Mouse (Mus musculus): ENCODE results near the gene Tle6. TPM values are rescaled to one million over a fixed set of nuclear protein-coding genes. Genes with fewer than 3 reads are reported as not detected.
A peak's percentile ranks its signal among the peaks of the same experiment; 100 is the strongest.

Gene Tle6
- polyA plus RNA-seq, 1 experiment from 2014 or later: 30.7 TPM

- Histone ChIP-seq H3K27ac (replicated peaks in 1 of 2; ENCODE audit: control insufficient read depth in 1 of 2, insufficient read depth in 1 of 2, low read depth in 2 of 2, low read length in 2 of 2) (peak overlapping the region; percentile 13 to 54; a peak in 3 of 4 replicates), H3K4me2 (ENCODE audit: low read length) (peak overlapping the region; percentile 51; the same call in 1 of the 2 replicates), H3K36me3 (ENCODE audit: control insufficient read depth, insufficient read depth, low read length) (peaks cover 61% of the 10 kb centered on the region), H3K4me1 (ENCODE audit: control insufficient read depth in 2 of 2, insufficient read depth in 2 of 2, low read length in 2 of 2) (peaks cover 38 to 62% of the 10 kb centered on the region in 2 experiments), H3K9me3 (ENCODE audit: control insufficient read depth, low read length) (no peaks in the 10 kb centered on the region), H3K9ac (ENCODE audit: low read length) (no peak overlapping the region), H3K27me3 (ENCODE audit: control insufficient read depth, insufficient read depth, low read length) (no peaks in the 10 kb centered on the region), H3K4me3 (ENCODE audit: control insufficient read depth in 1 of 2, insufficient read depth in 1 of 2, low read depth in 1 of 2, low read length in 2 of 2) (no peak overlapping the region)
- 38% methylated on average over 10 of the region's 10 CpGs for WGBS
- no peak for ATAC-seq (ENCODE audit: insufficient number of reproducible peaks, insufficient read depth, low FRiP score, low read depth)
These were observed 36.1 kb downstream of the Tle6 start for GRCm38 (mm10) chr10:81564734-81565133.

- Histone ChIP-seq H3K4me2 (ENCODE audit: low read length) (peak overlapping the region; percentile 51), H3K4me3 (ENCODE audit: control insufficient read depth in 1 of 2, insufficient read depth in 1 of 2, low read depth in 1 of 2, low read length in 2 of 2) (peak overlapping the region; percentile 15 to 27; a peak in 1 of 4 replicates), H3K27ac (replicated peaks in 1 of 2; ENCODE audit: control insufficient read depth in 1 of 2, insufficient read depth in 1 of 2, low read depth in 2 of 2, low read length in 2 of 2) (peak overlapping the region; percentile 13 to 54), H3K36me3 (ENCODE audit: control insufficient read depth, insufficient read depth, low read length) (peaks cover 61% of the 10 kb centered on the region), H3K27me3 (ENCODE audit: control insufficient read depth, insufficient read depth, low read length) (no peaks in the 10 kb centered on the region), H3K9ac (ENCODE audit: low read length) (peak overlapping the region; percentile 18), H3K4me1 (ENCODE audit: control insufficient read depth in 2 of 2, insufficient read depth in 2 of 2, low read length in 2 of 2) (peaks cover 32 to 57% of the 10 kb centered on the region in 2 experiments), H3K9me3 (ENCODE audit: control insufficient read depth, low read length) (no peaks in the 10 kb centered on the region)
- WGBS: 4% methylated on average over 10 of the region's 10 CpGs
- ATAC-seq (ENCODE audit: insufficient number of reproducible peaks, insufficient read depth, low FRiP score, low read depth): peak; percentile 18; the same call in 1 of the 2 replicates
These were observed 36.7 kb downstream of the Tle6 start for GRCm38 (mm10) chr10:81564216-81564615.

DNA sequence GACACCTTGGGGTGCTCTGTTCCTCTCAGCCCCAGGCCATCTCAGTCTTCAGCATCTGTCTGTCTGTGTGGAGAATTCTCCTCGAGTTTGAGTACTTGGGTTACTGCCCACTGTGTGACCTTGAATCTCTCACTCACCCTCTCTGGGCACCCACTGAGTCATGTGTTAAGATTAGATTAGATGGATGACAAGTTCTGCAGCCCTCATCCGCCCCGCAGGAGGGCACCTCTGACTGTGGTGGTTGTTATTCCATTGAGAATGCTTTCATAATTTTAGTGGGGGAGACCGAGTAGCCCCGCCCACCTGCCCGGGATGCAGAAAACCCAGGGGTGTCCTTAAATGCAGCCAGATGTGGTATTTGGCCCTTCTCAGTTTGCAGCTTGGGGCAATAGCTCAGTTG is 37.4 kb downstream of the Tle6 start:
- H3K4me1 ChIP-seq (ENCODE audit: control insufficient read depth in 2 of 2, insufficient read depth in 2 of 2, low read length in 2 of 2): peaks cover 27 to 50% of the 10 kb centered on the region in 2 experiments
- no peak overlapping the region for H3K4me3 ChIP-seq (ENCODE audit: control insufficient read depth in 1 of 2, insufficient read depth in 1 of 2, low read depth in 1 of 2, low read length in 2 of 2)
- H3K9ac ChIP-seq (ENCODE audit: low read length): peak overlapping the region; percentile 63
- H3K27ac ChIP-seq (replicated peaks in 1 of 2; ENCODE audit: control insufficient read depth in 1 of 2, insufficient read depth in 1 of 2, low read depth in 2 of 2, low read length in 2 of 2): peak overlapping the region; percentile 13 to 54; a peak in 3 of 4 replicates
- H3K9me3 ChIP-seq (ENCODE audit: control insufficient read depth, low read length): no peaks in the 10 kb centered on the region
- H3K4me2 ChIP-seq (ENCODE audit: low read length): peak overlapping the region; percentile 51
- H3K27me3 ChIP-seq (ENCODE audit: control insufficient read depth, insufficient read depth, low read length): no peaks in the 10 kb centered on the region
- no peak for ATAC-seq (ENCODE audit: insufficient number of reproducible peaks, insufficient read depth, low FRiP score, low read depth)
- 27% methylated on average over 6 of the region's 6 CpGs for WGBS
- H3K36me3 ChIP-seq (ENCODE audit: control insufficient read depth, insufficient read depth, low read length): peaks cover 61% of the 10 kb centered on the region

DNA sequence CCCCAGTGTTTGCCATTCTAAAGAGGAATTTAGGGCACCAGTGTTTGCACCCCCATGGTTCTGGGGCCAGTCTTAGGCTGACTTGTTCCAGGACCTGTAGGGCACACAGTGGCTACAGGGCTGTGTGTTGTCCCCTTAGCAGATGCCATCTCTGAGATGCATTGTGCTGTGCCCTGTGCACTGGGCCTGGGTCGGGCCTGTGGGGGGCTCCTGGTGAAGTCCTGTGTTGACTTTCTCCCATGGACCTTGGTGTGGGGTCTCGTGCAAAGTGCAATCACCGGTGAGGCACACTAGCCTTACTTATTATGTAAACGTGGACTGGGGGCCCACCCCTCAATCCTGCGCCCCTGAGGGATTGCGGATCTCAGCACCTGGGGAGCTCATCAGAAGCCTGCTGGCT is 38.5 kb downstream of the Tle6 start:
- Histone ChIP-seq H3K9me3 (ENCODE audit: control insufficient read depth, low read length) (no peaks in the 10 kb centered on the region), H3K9ac (ENCODE audit: low read length) (peak overlapping the region; percentile 38), H3K27ac (replicated peaks in 1 of 2; ENCODE audit: control insufficient read depth in 1 of 2, insufficient read depth in 1 of 2, low read depth in 2 of 2, low read length in 2 of 2) (0 out of 4 replicates have a peak overlapping the region, but pooled peaks of 1 of the 2 experiments have one; percentile 54), H3K4me1 (ENCODE audit: control insufficient read depth in 2 of 2, insufficient read depth in 2 of 2, low read length in 2 of 2) (peaks cover 23 to 45% of the 10 kb centered on the region in 2 experiments), H3K27me3 (ENCODE audit: control insufficient read depth, insufficient read depth, low read length) (no peaks in the 10 kb centered on the region), H3K4me3 (ENCODE audit: control insufficient read depth in 1 of 2, insufficient read depth in 1 of 2, low read depth in 1 of 2, low read length in 2 of 2) (no peak overlapping the region), H3K36me3 (ENCODE audit: control insufficient read depth, insufficient read depth, low read length) (peaks cover 61% of the 10 kb centered on the region), H3K4me2 (ENCODE audit: low read length) (peak overlapping the region; percentile 11; the same call in 1 of the 2 replicates)
- 89% methylated on average over 6 of the region's 6 CpGs for WGBS
- ATAC-seq (ENCODE audit: insufficient number of reproducible peaks, insufficient read depth, low FRiP score, low read depth): no peak

GRCm38 (mm10) chr10:81560719-81561459 is 40.0 kb downstream of the Tle6 start:
- H3K9me3 ChIP-seq (ENCODE audit: control insufficient read depth, low read length): no peaks in the 10 kb centered on the region
- H3K36me3 ChIP-seq (ENCODE audit: control insufficient read depth, insufficient read depth, low read length): peaks cover 46% of the 10 kb centered on the region
- H3K27ac ChIP-seq (replicated peaks in 1 of 2; ENCODE audit: control insufficient read depth in 1 of 2, insufficient read depth in 1 of 2, low read depth in 2 of 2, low read length in 2 of 2): peak overlapping the region in 1 of 2 experiments; percentile 97; a peak in 3 of 4 replicates
- H3K9ac ChIP-seq (ENCODE audit: low read length): peak overlapping the region; percentile 100
- peaks cover 23 to 45% of the 10 kb centered on the region in 2 experiments for H3K4me1 ChIP-seq (ENCODE audit: control insufficient read depth in 2 of 2, insufficient read depth in 2 of 2, low read length in 2 of 2)
- H3K4me2 ChIP-seq (ENCODE audit: low read length): peak overlapping the region; percentile 98
- no peaks in the 10 kb centered on the region for H3K27me3 ChIP-seq (ENCODE audit: control insufficient read depth, insufficient read depth, low read length)
- no peak for ATAC-seq (ENCODE audit: insufficient number of reproducible peaks, insufficient read depth, low FRiP score, low read depth)
- WGBS: 8% methylated on average over 12 of the region's 16 CpGs
- peak overlapping the region; percentile 83 to 97 for H3K4me3 ChIP-seq (ENCODE audit: control insufficient read depth in 1 of 2, insufficient read depth in 1 of 2, low read depth in 1 of 2, low read length in 2 of 2)

GRCm38 (mm10) chr10:81559627-81560539 is 41.0 kb downstream of the Tle6 start:
- Histone ChIP-seq H3K9me3 (ENCODE audit: control insufficient read depth, low read length) (no peaks in the 10 kb centered on the region), H3K4me1 (ENCODE audit: control insufficient read depth in 2 of 2, insufficient read depth in 2 of 2, low read length in 2 of 2) (peaks cover 23 to 43% of the 10 kb centered on the region in 2 experiments), H3K9ac (ENCODE audit: low read length) (peak overlapping the region; percentile 100), H3K27me3 (ENCODE audit: control insufficient read depth, insufficient read depth, low read length) (no peaks in the 10 kb centered on the region), H3K36me3 (ENCODE audit: control insufficient read depth, insufficient read depth, low read length) (peaks cover 36% of the 10 kb centered on the region), H3K4me3 (ENCODE audit: control insufficient read depth in 1 of 2, insufficient read depth in 1 of 2, low read depth in 1 of 2, low read length in 2 of 2) (peak overlapping the region; percentile 83 to 97), H3K27ac (replicated peaks in 1 of 2; ENCODE audit: control insufficient read depth in 1 of 2, insufficient read depth in 1 of 2, low read depth in 2 of 2, low read length in 2 of 2) (peak overlapping the region; percentile 95 to 97), H3K4me2 (ENCODE audit: low read length) (peak overlapping the region; percentile 98)
- peak; percentile 8; the same call in 1 of the 2 replicates for ATAC-seq (ENCODE audit: insufficient number of reproducible peaks, insufficient read depth, low FRiP score, low read depth)
- under 1% methylated on average over 35 of the region's 36 CpGs for WGBS

- Histone ChIP-seq H3K4me2 (ENCODE audit: low read length) (peak within 1 kb of the TSS; percentile 98), H3K9me3 (ENCODE audit: control insufficient read depth, low read length) (no peaks in the 10 kb centered on the region), H3K36me3 (ENCODE audit: control insufficient read depth, insufficient read depth, low read length) (peaks cover 29% of the 10 kb centered on the region), H3K27me3 (ENCODE audit: control insufficient read depth, insufficient read depth, low read length) (no peaks in the 10 kb centered on the region), H3K27ac (replicated peaks in 1 of 2; ENCODE audit: control insufficient read depth in 1 of 2, insufficient read depth in 1 of 2, low read depth in 2 of 2, low read length in 2 of 2) (peak within 1 kb of the TSS; percentile 95 to 97), H3K4me1 (ENCODE audit: control insufficient read depth in 2 of 2, insufficient read depth in 2 of 2, low read length in 2 of 2) (peaks cover 19 to 36% of the 10 kb centered on the region in 2 experiments), H3K4me3 (ENCODE audit: control insufficient read depth in 1 of 2, insufficient read depth in 1 of 2, low read depth in 1 of 2, low read length in 2 of 2) (peak within 1 kb of the TSS; percentile 83 to 97), H3K9ac (ENCODE audit: low read length) (peak within 1 kb of the TSS; percentile 100)
- WGBS: 0% methylated on average over 30 of the region's 53 CpGs
- ATAC-seq (ENCODE audit: insufficient number of reproducible peaks, insufficient read depth, low FRiP score, low read depth): peak; percentile 65
These were observed 41.7 kb downstream of the Tle6 start, which contains the start of gene Aes for GRCm38 (mm10) chr10:81559163-81559626. Aes (plus strand) TSS chr10:81559488.

Measured in heart, embryonic 14.5 days (tissue).